Mouse (Mus musculus): ENCODE results near the gene Ucp3. TPM values are rescaled to one million over a fixed set of nuclear protein-coding genes. Genes with fewer than 3 reads are reported as not detected.

Gene Ucp3
- total and polyA plus RNA-seq, 2 experiments: not detected

- Histone ChIP-seq H3K79me2 (ENCODE audit: control insufficient read depth, insufficient read depth, low read length) (no peaks in the 10 kb centered on the region), H3K4me3 (ENCODE audit: insufficient read depth, low read depth, low read length) (no peak overlapping the region), H3K36me3 (ENCODE audit: control insufficient read depth, insufficient read depth, low read length) (no peaks in the 10 kb centered on the region), H3K27ac (replicated peaks; ENCODE audit: insufficient read depth, low read depth, low read length) (no peak overlapping the region; the same call in 1 of the 2 replicates), H3K27me3 (ENCODE audit: control insufficient read depth, insufficient read depth, low read length) (no peaks in the 10 kb centered on the region), H3K9ac (ENCODE audit: low read depth, low read length) (no peak overlapping the region), H3K4me1 (ENCODE audit: control insufficient read depth, insufficient read depth, low read length) (peaks cover 3% of the 10 kb centered on the region; the same call in 1 of the 2 replicates)
- no peak for TF ChIP-seq POLR2A (IDR thresholded peaks at IDR 0.05; ENCODE audit: extremely low read depth, insufficient read depth, low read length)
- 51% methylated on average over 2 of the region's 2 CpGs for WGBS
- no peak for DNase-seq (ENCODE audit: extremely low read depth, low read depth, low spot score)
Measured at GRCm38 (mm10) chr7:100533503-100533902, 60.7 kb downstream of the Ucp3 start.

- H3K79me2 ChIP-seq (ENCODE audit: control insufficient read depth, insufficient read depth, low read length): no peaks in the 10 kb centered on the region
- H3K27ac ChIP-seq (replicated peaks; ENCODE audit: insufficient read depth, low read depth, low read length): no peak overlapping the region
- 61% methylated on average over 3 of the region's 3 CpGs for WGBS
- H3K27me3 ChIP-seq (ENCODE audit: control insufficient read depth, insufficient read depth, low read length): no peaks in the 10 kb centered on the region
- H3K9ac ChIP-seq (ENCODE audit: low read depth, low read length): no peak overlapping the region
- peaks cover 3% of the 10 kb centered on the region; the same call in 1 of the 2 replicates for H3K4me1 ChIP-seq (ENCODE audit: control insufficient read depth, insufficient read depth, low read length)
- peaks cover 2% of the 10 kb centered on the region for H3K36me3 ChIP-seq (ENCODE audit: control insufficient read depth, insufficient read depth, low read length)
- TF ChIP-seq POLR2A (IDR thresholded peaks at IDR 0.05; ENCODE audit: extremely low read depth, insufficient read depth, low read length) (no peak), CTCF (IDR thresholded peaks at IDR 0.05; ENCODE audit: low read depth, low read length) (no peak)
- H3K4me3 ChIP-seq (ENCODE audit: insufficient read depth, low read depth, low read length): no peak overlapping the region
- peak; percentile 19 for DNase-seq (ENCODE audit: extremely low read depth, low read depth, low spot score)
Measured at GRCm38 (mm10) chr7:100534216-100534615, 61.4 kb downstream of the Ucp3 start.

- H3K4me3 ChIP-seq (ENCODE audit: insufficient read depth, low read depth, low read length): no peak overlapping the region
- H3K27me3 ChIP-seq (ENCODE audit: control insufficient read depth, insufficient read depth, low read length): no peaks in the 10 kb centered on the region
- no peak for DNase-seq (ENCODE audit: extremely low read depth, low read depth, low spot score)
- TF ChIP-seq POLR2A (IDR thresholded peaks at IDR 0.05; ENCODE audit: extremely low read depth, insufficient read depth, low read length) (no peak), CTCF (IDR thresholded peaks at IDR 0.05; ENCODE audit: low read depth, low read length) (no peak)
- 76% methylated on average over 2 of the region's 2 CpGs for WGBS
- no peaks in the 10 kb centered on the region for H3K79me2 ChIP-seq (ENCODE audit: control insufficient read depth, insufficient read depth, low read length)
- no peak overlapping the region for H3K9ac ChIP-seq (ENCODE audit: low read depth, low read length)
- H3K27ac ChIP-seq (replicated peaks; ENCODE audit: insufficient read depth, low read depth, low read length): no peak overlapping the region
- H3K4me1 ChIP-seq (ENCODE audit: control insufficient read depth, insufficient read depth, low read length): peaks cover 3% of the 10 kb centered on the region; the same call in 1 of the 2 replicates
- peaks cover 7% of the 10 kb centered on the region for H3K36me3 ChIP-seq (ENCODE audit: control insufficient read depth, insufficient read depth, low read length)
Measured at GRCm38 (mm10) chr7:100535831-100536230, 63.0 kb downstream of the Ucp3 start.

Other genes with a start within 250 kb of the Ucp3 start
- 3.5 and 3.6 TPM in 2 replicates for gene Pgm2l1, start 245.6 kb upstream of the Ucp3 start, total RNA-seq (2014; rRNA removed)
- gene Pgm2l1, start 245.6 kb upstream of the Ucp3 start, polyA plus RNA-seq (2012; rRNA removed): 0.59 and 0.65 TPM in 2 replicates
- gene P4ha3, start 187.5 kb upstream of the Ucp3 start, total RNA-seq (2014; rRNA removed): not detected in 2 replicates
- gene P4ha3, start 187.5 kb upstream of the Ucp3 start, polyA plus RNA-seq (2012; rRNA removed): 0.10 TPM in 2 replicates
- 4.5 and 5.9 TPM in 2 replicates for gene C2cd3, start 100.8 kb upstream of the Ucp3 start, total RNA-seq (2014; rRNA removed)
- gene C2cd3, start 100.8 kb upstream of the Ucp3 start, polyA plus RNA-seq (2012; rRNA removed): 5.1 TPM in 2 replicates
- gene Ppme1, start 100.7 kb upstream of the Ucp3 start, total RNA-seq (2014; rRNA removed): 9.8 and 10.9 TPM in 2 replicates
- gene Ppme1, start 100.7 kb upstream of the Ucp3 start, polyA plus RNA-seq (2012; rRNA removed): 55.2 and 59.1 TPM in 2 replicates
- 12.2 and 17.5 TPM in 2 replicates for gene Ucp2, start 20.3 kb downstream of the Ucp3 start, total RNA-seq (2014; rRNA removed)
- gene Ucp2, start 20.3 kb downstream of the Ucp3 start, polyA plus RNA-seq (2012; rRNA removed): 27.9 and 45.2 TPM in 2 replicates
- 0.27 and 0.55 TPM in 2 replicates for gene Dnajb13, start 42.0 kb downstream of the Ucp3 start, total RNA-seq (2014; rRNA removed)
- gene Dnajb13, start 42.0 kb downstream of the Ucp3 start, polyA plus RNA-seq (2012; rRNA removed): 0.29 and 0.30 TPM in 2 replicates
- gene Coa4, start 64.1 kb downstream of the Ucp3 start, total RNA-seq (2014; rRNA removed): 4.3 and 10.7 TPM in 2 replicates
- gene Coa4, start 64.1 kb downstream of the Ucp3 start, polyA plus RNA-seq (2012; rRNA removed): 8.9 and 11.6 TPM in 2 replicates
- gene Rab6a, start 134.4 kb downstream of the Ucp3 start, total RNA-seq (2014; rRNA removed): 30.4 and 33.0 TPM in 2 replicates
- 13.2 and 13.5 TPM in 2 replicates for gene Rab6a, start 134.4 kb downstream of the Ucp3 start, polyA plus RNA-seq (2012; rRNA removed)
- 24.6 and 29.1 TPM in 2 replicates for gene Mrpl48, start 135.3 kb downstream of the Ucp3 start, total RNA-seq (2014; rRNA removed)
- 9.4 and 9.5 TPM in 2 replicates for gene Mrpl48, start 135.3 kb downstream of the Ucp3 start, polyA plus RNA-seq (2012; rRNA removed)
- 10.4 and 22.3 TPM in 2 replicates for gene Plekhb1, start 189.4 kb downstream of the Ucp3 start, total RNA-seq (2014; rRNA removed)
- 37.6 and 41.4 TPM in 2 replicates for gene Plekhb1, start 189.4 kb downstream of the Ucp3 start, polyA plus RNA-seq (2012; rRNA removed)
- gene Fam168a, start 233.6 kb downstream of the Ucp3 start, total RNA-seq (2014; rRNA removed): 7.4 and 11.5 TPM in 2 replicates
- 32.0 and 38.5 TPM in 2 replicates for gene Fam168a, start 233.6 kb downstream of the Ucp3 start, polyA plus RNA-seq (2012; rRNA removed)